9 mouse cellular contexts compared by ENCODE assay signal in genomic region chr13:51315008-51315778, GRCm38 (mm10).
A peak's percentile ranks its signal among the peaks of the same experiment; 100 is the strongest.
DNase-seq lines count a peak whose midpoint lies in the region; ATAC-seq lines count a peak whose summit lies in the region.
"Had no signal": no experiment of that assay in that cellular context is flagged by ENCODE, and none has a peak within 500 bp of the region (broad histone marks: within the 10 kb centered on the region; RNA-seq: fewer than 3 reads in every experiment).

No protein-coding gene starts in this region.

- no peak for DNase-seq in kidney, postnatal 14 days
- DNase-seq in embryonic facial prominence, embryonic 10.5 days (ENCODE audit: low spot score): no peak
- DNase-seq in right cerebral cortex, postnatal 14 days: no peak
- no peak for DNase-seq in layer of hippocampus, postnatal 10 days (ENCODE audit: low spot score in 2 of 2)
- no peak for DNase-seq in adrenal gland, postnatal 25 days

- peaks cover 55% of the 10 kb centered on the region for H3K4me1 ChIP-seq in kidney, embryonic 15.5 days
- H3K4me1 ChIP-seq in embryonic facial prominence, embryonic 10.5 days: peaks cover 62% of the 10 kb centered on the region
- peaks cover 27% of the 10 kb centered on the region for H3K4me1 ChIP-seq in midbrain, embryonic 15.5 days
- H3K4me1 ChIP-seq: liver, embryonic 15.5 days had no signal

- H3K9me3 ChIP-seq in kidney, embryonic 15.5 days (replicated peaks): no peaks in the 10 kb centered on the region
- 0 out of 2 replicates have a peak, but pooled peaks cover 3% of the 10 kb centered on the region for H3K9me3 ChIP-seq in embryonic facial prominence, embryonic 10.5 days
- H3K9me3 ChIP-seq in midbrain, embryonic 15.5 days: no peaks in the 10 kb centered on the region
- H3K9me3 ChIP-seq: liver, embryonic 15.5 days had no signal

- ATAC-seq in kidney, embryonic 15.5 days (replicated peaks; ENCODE audit: low FRiP score): no peak
- peak; percentile 24 to 47; a peak in 3 of 4 replicates for ATAC-seq in hematopoietic stem cell, adult 5-6 weeks (replicated peaks in 1 of 2; ENCODE audit: insufficient read depth in 1 of 2, low FRiP score in 2 of 2, low TSS enrichment in 1 of 2, low read depth in 1 of 2, poor library complexity in 2 of 2, severe bottlenecking in 2 of 2)
- ATAC-seq in midbrain, embryonic 15.5 days (replicated peaks): peak; percentile 42; the same call in 1 of the 2 replicates

- H3K4me3 ChIP-seq in kidney, embryonic 15.5 days (replicated peaks): no peak overlapping the region
- peak overlapping the region; percentile 16; the same call in 1 of the 2 replicates for H3K4me3 ChIP-seq in embryonic facial prominence, embryonic 10.5 days
- no peak overlapping the region for H3K4me3 ChIP-seq in midbrain, embryonic 15.5 days
- H3K4me3 ChIP-seq: liver, embryonic 15.5 days had no signal

- H3K27ac ChIP-seq in kidney, embryonic 15.5 days: peak overlapping the region; percentile 91
- H3K27ac ChIP-seq in embryonic facial prominence, embryonic 10.5 days (replicated peaks): peak overlapping the region; percentile 86
- peak overlapping the region; percentile 74 for H3K27ac ChIP-seq in midbrain, embryonic 15.5 days
- H3K27ac ChIP-seq: liver, embryonic 15.5 days had no signal

- 40% methylated on average over 10 of the region's 10 CpGs for WGBS in kidney, embryonic 15.5 days
- 44% methylated on average over 10 of the region's 10 CpGs for WGBS in embryonic facial prominence, embryonic 10.5 days
- WGBS in midbrain, embryonic 15.5 days: 33% methylated on average over 10 of the region's 10 CpGs

- H3K9ac ChIP-seq in kidney, embryonic 15.5 days: no peak overlapping the region
- no peak overlapping the region for H3K9ac ChIP-seq in midbrain, embryonic 15.5 days
- H3K9ac ChIP-seq: liver, embryonic 15.5 days had no signal

- H3K27me3 ChIP-seq in kidney, embryonic 15.5 days: no peaks in the 10 kb centered on the region
- no peaks in the 10 kb centered on the region for H3K27me3 ChIP-seq in embryonic facial prominence, embryonic 10.5 days (replicated peaks; ENCODE audit: low read depth, poor library complexity, severe bottlenecking)
- no peaks in the 10 kb centered on the region for H3K27me3 ChIP-seq in midbrain, embryonic 15.5 days (replicated peaks)
- H3K27me3 ChIP-seq: liver, embryonic 15.5 days had no signal

- H3K4me2 ChIP-seq in kidney, embryonic 15.5 days: no peak overlapping the region
- no peak overlapping the region for H3K4me2 ChIP-seq in midbrain, embryonic 15.5 days
- H3K4me2 ChIP-seq: liver, embryonic 15.5 days had no signal

- no peaks in the 10 kb centered on the region for H3K36me3 ChIP-seq in kidney, embryonic 15.5 days
- H3K36me3 ChIP-seq in embryonic facial prominence, embryonic 10.5 days (replicated peaks): no peaks in the 10 kb centered on the region
- no peaks in the 10 kb centered on the region for H3K36me3 ChIP-seq in midbrain, embryonic 15.5 days (replicated peaks)
- H3K36me3 ChIP-seq: liver, embryonic 15.5 days had no signal
